Mouse (Mus musculus): ENCODE measurements at regions not wholly inside any gene's neighbourhood (a gene's known extent, or its start where the extent isn't known, plus 50 kb on each side); places are given as distances from the start of the nearest gene placed in this dataset.
A peak's percentile ranks its signal among the peaks of the same experiment; 100 is the strongest.

GRCm38 (mm10) chr14:24875934-24876333 lies 389.0 kb downstream of the Rps24 start:
- no peaks in the 10 kb centered on the region for H3K9me3 ChIP-seq (ENCODE audit: control insufficient read depth)
- no peak for ATAC-seq
- H3K9ac ChIP-seq (ENCODE audit: low read depth, low read length): no peak overlapping the region
- no peak overlapping the region for H3K27ac ChIP-seq (ENCODE audit: low read depth, low read length)
- 66% methylated on average over 6 of the region's 6 CpGs for WGBS
- H3K4me2 ChIP-seq (replicated peaks; ENCODE audit: low read depth): no peak overlapping the region
- H3K4me3 ChIP-seq (ENCODE audit: low read depth, low read length): no peak overlapping the region
- peak; percentile 41 for TF ChIP-seq CTCF (IDR thresholded peaks at IDR 0.05; ENCODE audit: low read depth)
- no peaks in the 10 kb centered on the region for H3K27me3 ChIP-seq (replicated peaks; ENCODE audit: control insufficient read depth, insufficient read depth, low read length)
- no peaks in the 10 kb centered on the region for H3K4me1 ChIP-seq (replicated peaks; ENCODE audit: control insufficient read depth, insufficient read depth, low read length)
- no peaks in the 10 kb centered on the region for H3K36me3 ChIP-seq (ENCODE audit: control insufficient read depth, insufficient read depth)

- Histone ChIP-seq H3K27me3 (replicated peaks; ENCODE audit: control insufficient read depth, insufficient read depth, low read length) (no peaks in the 10 kb centered on the region), H3K27ac (ENCODE audit: low read depth, low read length) (no peak overlapping the region), H3K9ac (ENCODE audit: low read depth, low read length) (no peak overlapping the region), H3K36me3 (ENCODE audit: control insufficient read depth, insufficient read depth) (no peaks in the 10 kb centered on the region), H3K4me3 (ENCODE audit: low read depth, low read length) (no peak overlapping the region), H3K4me1 (replicated peaks; ENCODE audit: control insufficient read depth, insufficient read depth, low read length) (no peaks in the 10 kb centered on the region), H3K9me3 (ENCODE audit: control insufficient read depth) (no peaks in the 10 kb centered on the region), H3K4me2 (replicated peaks; ENCODE audit: low read depth) (no peak overlapping the region)
- no peak for ATAC-seq
- 89% methylated on average over 5 of the region's 5 CpGs for WGBS
- no peak for TF ChIP-seq CTCF (IDR thresholded peaks at IDR 0.05; ENCODE audit: low read depth)
Observed at GRCm38 (mm10) chr14:24876508-24876907, 389.6 kb downstream of the Rps24 start.

GRCm38 (mm10) chr14:24877853-24878252 lies 390.9 kb downstream of the Rps24 start:
- no peak overlapping the region for H3K27ac ChIP-seq (ENCODE audit: low read depth, low read length)
- no peak for TF ChIP-seq CTCF (IDR thresholded peaks at IDR 0.05; ENCODE audit: low read depth)
- no peak overlapping the region for H3K4me3 ChIP-seq (ENCODE audit: low read depth, low read length)
- H3K4me1 ChIP-seq (replicated peaks; ENCODE audit: control insufficient read depth, insufficient read depth, low read length): no peaks in the 10 kb centered on the region
- H3K9me3 ChIP-seq (ENCODE audit: control insufficient read depth): no peaks in the 10 kb centered on the region
- no peak overlapping the region for H3K4me2 ChIP-seq (replicated peaks; ENCODE audit: low read depth)
- ATAC-seq: no peak
- no peaks in the 10 kb centered on the region for H3K27me3 ChIP-seq (replicated peaks; ENCODE audit: control insufficient read depth, insufficient read depth, low read length)
- H3K36me3 ChIP-seq (ENCODE audit: control insufficient read depth, insufficient read depth): no peaks in the 10 kb centered on the region
- 52% methylated on average over 3 of the region's 3 CpGs for WGBS
- H3K9ac ChIP-seq (ENCODE audit: low read depth, low read length): no peak overlapping the region

- WGBS: 84% methylated on average over 1 of the region's 1 CpGs
- Histone ChIP-seq H3K4me1 (replicated peaks; ENCODE audit: control insufficient read depth, insufficient read depth, low read length) (no peaks in the 10 kb centered on the region), H3K9me3 (ENCODE audit: control insufficient read depth) (no peaks in the 10 kb centered on the region), H3K4me2 (replicated peaks; ENCODE audit: low read depth) (no peak overlapping the region), H3K36me3 (ENCODE audit: control insufficient read depth, insufficient read depth) (no peaks in the 10 kb centered on the region), H3K27ac (ENCODE audit: low read depth, low read length) (no peak overlapping the region), H3K4me3 (ENCODE audit: low read depth, low read length) (no peak overlapping the region), H3K9ac (ENCODE audit: low read depth, low read length) (no peak overlapping the region), H3K27me3 (replicated peaks; ENCODE audit: control insufficient read depth, insufficient read depth, low read length) (no peaks in the 10 kb centered on the region)
- no peak for ATAC-seq
- no peak for TF ChIP-seq CTCF (IDR thresholded peaks at IDR 0.05; ENCODE audit: low read depth)
Observed at GRCm38 (mm10) chr14:24886164-24886563, 399.2 kb downstream of the Rps24 start.

- H3K4me1 ChIP-seq (replicated peaks; ENCODE audit: control insufficient read depth, insufficient read depth, low read length): no peaks in the 10 kb centered on the region
- TF ChIP-seq CTCF (IDR thresholded peaks at IDR 0.05; ENCODE audit: low read depth): no peak
- H3K27ac ChIP-seq (ENCODE audit: low read depth, low read length): no peak overlapping the region
- H3K27me3 ChIP-seq (replicated peaks; ENCODE audit: control insufficient read depth, insufficient read depth, low read length): no peaks in the 10 kb centered on the region
- no peaks in the 10 kb centered on the region for H3K9me3 ChIP-seq (ENCODE audit: control insufficient read depth)
- H3K4me3 ChIP-seq (ENCODE audit: low read depth, low read length): no peak overlapping the region
- no peak overlapping the region for H3K9ac ChIP-seq (ENCODE audit: low read depth, low read length)
- no peak for ATAC-seq
- no peaks in the 10 kb centered on the region for H3K36me3 ChIP-seq (ENCODE audit: control insufficient read depth, insufficient read depth)
- 78% methylated on average over 8 of the region's 8 CpGs for WGBS
- no peak overlapping the region for H3K4me2 ChIP-seq (replicated peaks; ENCODE audit: low read depth)
Observed at GRCm38 (mm10) chr14:24886896-24887421, 400.0 kb downstream of the Rps24 start.

- H3K9ac ChIP-seq (ENCODE audit: low read depth, low read length): no peak overlapping the region
- no peaks in the 10 kb centered on the region for H3K36me3 ChIP-seq (ENCODE audit: control insufficient read depth, insufficient read depth)
- no peaks in the 10 kb centered on the region for H3K9me3 ChIP-seq (ENCODE audit: control insufficient read depth)
- no peak overlapping the region for H3K4me3 ChIP-seq (ENCODE audit: low read depth, low read length)
- ATAC-seq: no peak
- 81% methylated on average over 2 of the region's 2 CpGs for WGBS
- no peaks in the 10 kb centered on the region for H3K27me3 ChIP-seq (replicated peaks; ENCODE audit: control insufficient read depth, insufficient read depth, low read length)
- H3K4me2 ChIP-seq (replicated peaks; ENCODE audit: low read depth): no peak overlapping the region
- H3K27ac ChIP-seq (ENCODE audit: low read depth, low read length): no peak overlapping the region
- H3K4me1 ChIP-seq (replicated peaks; ENCODE audit: control insufficient read depth, insufficient read depth, low read length): no peaks in the 10 kb centered on the region
- no peak for TF ChIP-seq CTCF (IDR thresholded peaks at IDR 0.05; ENCODE audit: low read depth)
Observed at GRCm38 (mm10) chr14:24890856-24891255, 403.9 kb downstream of the Rps24 start.

GRCm38 (mm10) chr14:24895196-24895595 lies 408.3 kb downstream of the Rps24 start:
- H3K4me1 ChIP-seq (replicated peaks; ENCODE audit: control insufficient read depth, insufficient read depth, low read length): no peaks in the 10 kb centered on the region
- WGBS: 61% methylated on average over 1 of the region's 1 CpGs
- H3K27me3 ChIP-seq (replicated peaks; ENCODE audit: control insufficient read depth, insufficient read depth, low read length): no peaks in the 10 kb centered on the region
- no peaks in the 10 kb centered on the region for H3K36me3 ChIP-seq (ENCODE audit: control insufficient read depth, insufficient read depth)
- H3K9ac ChIP-seq (ENCODE audit: low read depth, low read length): no peak overlapping the region
- no peak overlapping the region for H3K4me2 ChIP-seq (replicated peaks; ENCODE audit: low read depth)
- no peak overlapping the region for H3K27ac ChIP-seq (ENCODE audit: low read depth, low read length)
- 0 out of 2 replicates have a peak, but pooled peaks have one; percentile 5 for TF ChIP-seq CTCF (IDR thresholded peaks at IDR 0.05; ENCODE audit: low read depth)
- ATAC-seq: no peak
- no peak overlapping the region for H3K4me3 ChIP-seq (ENCODE audit: low read depth, low read length)
- H3K9me3 ChIP-seq (ENCODE audit: control insufficient read depth): no peaks in the 10 kb centered on the region

Data from intestine, postnatal 0 days (tissue).